Mouse (Mus musculus) urinary bladder, adult 18-20 months (tissue): Measurements from ENCODE around the gene Slc25a12.

Source experiments
- DNase-seq, 2 experiments: peaks; one replicate each; pipeline ENCODE4 v3.0.0; 2022; ENCODE audit warnings: low spot score in 2 of 2, mixed read lengths in 2 of 2

Slc25a12 gene

GRCm38 (mm10) chr2:71250841-71251240, 116.7 kb downstream of the Slc25a12 start:
- no peak for DNase-seq

- DNase-seq: no peak
Observed at GRCm38 (mm10) chr2:71248071-71248470, 119.5 kb downstream of the Slc25a12 start.

- DNase-seq: no peak
Observed at GRCm38 (mm10) chr2:71246096-71246495, 121.5 kb downstream of the Slc25a12 start.

- DNase-seq: no peak
Observed at GRCm38 (mm10) chr2:71245416-71245815, 122.1 kb downstream of the Slc25a12 start.

GRCm38 (mm10) chr2:71244807-71245206, 122.7 kb downstream of the Slc25a12 start:
- DNase-seq: no peak

- DNase-seq: no peak
Observed at GRCm38 (mm10) chr2:71243058-71243672, 124.4 kb downstream of the Slc25a12 start.

- no peak for DNase-seq
Observed at GRCm38 (mm10) chr2:71242180-71242579, 125.4 kb downstream of the Slc25a12 start.

GRCm38 (mm10) chr2:71241505-71241904, 126.0 kb downstream of the Slc25a12 start:
- DNase-seq: no peak

- DNase-seq: no peak
Observed at GRCm38 (mm10) chr2:71236009-71236408, 131.5 kb downstream of the Slc25a12 start.

GRCm38 (mm10) chr2:71235420-71235819, 132.1 kb downstream of the Slc25a12 start:
- DNase-seq: no peak

- DNase-seq: no peak
Observed at GRCm38 (mm10) chr2:71232976-71233375, 134.6 kb downstream of the Slc25a12 start.

GRCm38 (mm10) chr2:71231951-71232350, 135.6 kb downstream of the Slc25a12 start:
- no peak for DNase-seq

- no peak for DNase-seq
Observed at GRCm38 (mm10) chr2:71229603-71230002, 137.9 kb downstream of the Slc25a12 start.

- no peak for DNase-seq
Observed at GRCm38 (mm10) chr2:71227398-71227797, 140.2 kb downstream of the Slc25a12 start.
